Mouse (Mus musculus): ENCODE measurements at regions not wholly inside any gene's neighbourhood (a gene's known extent, or its start where the extent isn't known, plus 50 kb on each side); places are given as distances from the start of the nearest gene placed in this dataset.

DNA sequence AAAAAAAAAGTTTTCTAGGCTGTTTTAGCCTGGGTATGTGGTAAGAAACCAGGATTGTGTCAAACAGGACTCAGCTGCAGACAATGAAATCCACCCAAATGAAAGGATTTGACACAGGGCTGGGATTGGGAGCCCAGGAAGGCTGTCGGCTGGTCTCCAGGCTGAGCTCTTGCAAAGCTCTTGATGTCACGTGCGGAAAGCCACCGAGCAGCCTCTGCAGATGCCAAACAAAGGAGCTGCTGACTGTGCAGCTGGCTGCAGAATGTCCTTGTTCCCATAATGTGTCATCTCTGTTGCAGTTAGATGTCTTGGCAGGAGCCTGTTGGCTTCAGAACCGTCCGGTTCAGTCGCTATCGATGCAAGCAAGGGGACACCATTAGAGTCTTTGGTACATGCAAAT lies 56.1 kb downstream of the Bbs10 start:
- TF ChIP-seq CTCF (IDR thresholded peaks at IDR 0.05; ENCODE audit: borderline replicate concordance, control insufficient read depth, extremely low read depth, insufficient read depth, low read length, poor library complexity) (no peak), POLR2A (IDR thresholded peaks at IDR 0.05; ENCODE audit: control insufficient read depth, extremely low read depth, insufficient read depth, low read length, poor library complexity) (no peak)
